Mouse (Mus musculus) heart, embryonic 15.5 days (tissue): ENCODE data around the gene Taf5l. TPM values are rescaled to one million over a fixed set of nuclear protein-coding genes. Genes with fewer than 3 reads are reported as not detected.
"Not testable (repeated sequence)": the region's sequence is repeated elsewhere in the genome, so short reads cannot be mapped to it uniquely, and the experiment has no call there.

Experiments
- ATAC-seq: fragments of 200-750 bp; cut with Nextera tagmentation; replicated peaks from 2 replicates; pipeline ENCODE4 v1.8.0; 2017; ENCODE audit warnings: low read depth, moderate TSS enrichment; ENCODE audit not compliant: insufficient number of reproducible peaks, insufficient read depth, low FRiP score
- H3K27ac ChIP-seq: fragments of 300-500 bp; sonication (generic); 2 replicates; pipeline ENCODE4 v1.5.1; 2015; ENCODE audit warnings: mild to moderate bottlenecking, inconsistent platforms
- H3K27me3 ChIP-seq: fragments of 300-500 bp; sonication (generic); 2 replicates; pipeline ENCODE4 v1.6.1; 2015; ENCODE audit warnings: inconsistent platforms
- H3K36me3 ChIP-seq: fragments of 300-500 bp; sonication (generic); 2 replicates; pipeline ENCODE4 v1.6.1; 2015; ENCODE audit warnings: mild to moderate bottlenecking, inconsistent platforms
- H3K4me1 ChIP-seq: fragments of 300-500 bp; sonication (generic); replicated peaks from 2 replicates; pipeline ENCODE4 v1.6.1; 2015; ENCODE audit warnings: inconsistent platforms
- H3K4me2 ChIP-seq: fragments of 300-500 bp; sonication (generic); 2 replicates; pipeline ENCODE4 v1.6.1; 2015; ENCODE audit warnings: inconsistent platforms, mild to moderate bottlenecking, moderate library complexity
- H3K4me3 ChIP-seq: fragments of 300-500 bp; sonication (generic); 2 replicates; pipeline ENCODE4 v1.5.1; 2015; ENCODE audit warnings: mild to moderate bottlenecking, inconsistent platforms
- H3K9ac ChIP-seq: fragments of 300-500 bp; sonication (generic); 2 replicates; pipeline ENCODE4 v1.6.1; 2015; ENCODE audit warnings: mild to moderate bottlenecking, inconsistent platforms
- H3K9me3 ChIP-seq: fragments of 300-500 bp; sonication (generic); replicated peaks from 2 replicates; pipeline ENCODE4 v1.6.1; 2016; ENCODE audit warnings: inconsistent platforms
- WGBS: fragments of 180-500 bp; shearing (Covaris S2); methylation state at CpG from one replicate; pipeline ENCODE4 v1.1.7; 2015; ENCODE audit warnings: mixed read lengths; 5-methylcytosine and 5-hydroxymethylcytosine counted together
- polyA plus RNA-seq: library from polyadenylated mRNA; unstranded; fragments of >200 nt; fragmentation: Nextera tagmentation; extraction: Ambion mirVana; gene quantifications from 2 replicates; pipeline ENCODE4 v1.2.1, GENCODE M21; 2015

Gene Taf5l
- polyA plus RNA-seq, 1 experiment from 2014 or later: 20.3 TPM

GRCm38 (mm10) chr8:124044421-124044820 lies 23.2 kb upstream of the Taf5l start:
- Histone ChIP-seq H3K4me3 (no peak overlapping the region), H3K9ac (no peak overlapping the region), H3K27ac (no peak overlapping the region), H3K4me1 (no peaks in the 10 kb centered on the region), H3K9me3 (no peaks in the 10 kb centered on the region), H3K27me3 (no peaks in the 10 kb centered on the region), H3K4me2 (no peak overlapping the region), H3K36me3 (peaks cover 47% of the 10 kb centered on the region)
- 88% methylated on average over 5 of the region's 5 CpGs for WGBS
- no peak for ATAC-seq

- Histone ChIP-seq H3K4me1 (no peaks in the 10 kb centered on the region), H3K9me3 (no peaks in the 10 kb centered on the region), H3K36me3 (peaks cover 63% of the 10 kb centered on the region), H3K9ac (no peak overlapping the region), H3K4me3 (no peak overlapping the region), H3K4me2 (no peak overlapping the region), H3K27ac (no peak overlapping the region), H3K27me3 (no peaks in the 10 kb centered on the region)
- no peak for ATAC-seq
- 97% methylated on average over 1 of the region's 1 CpGs for WGBS
Measured at GRCm38 (mm10) chr8:124042201-124042600, 21.0 kb upstream of the Taf5l start.

GRCm38 (mm10) chr8:124039351-124039750 lies 18.2 kb upstream of the Taf5l start:
- ATAC-seq: no peak
- peaks cover 68% of the 10 kb centered on the region for H3K36me3 ChIP-seq

GRCm38 (mm10) chr8:124038121-124038520 lies 16.9 kb upstream of the Taf5l start:
- Histone ChIP-seq H3K36me3 (peaks cover 68% of the 10 kb centered on the region), H3K27me3 (no peaks in the 10 kb centered on the region), H3K4me1 (no peaks in the 10 kb centered on the region), H3K27ac (no peak overlapping the region), H3K4me2 (no peak overlapping the region), H3K9ac (no peak overlapping the region), H3K4me3 (no peak overlapping the region), H3K9me3 (no peaks in the 10 kb centered on the region)
- ATAC-seq: no peak
- WGBS: 88% methylated on average over 7 of the region's 7 CpGs

More at GRCm38 (mm10) chr8:124039351-124039750, 18.2 kb upstream of the Taf5l start:
- no peaks in the 10 kb centered on the region for H3K9me3 ChIP-seq
- no peak overlapping the region for H3K4me3 ChIP-seq
- no peak overlapping the region for H3K27ac ChIP-seq
- H3K4me2 ChIP-seq: no peak overlapping the region
- H3K9ac ChIP-seq: no peak overlapping the region
- H3K27me3 ChIP-seq: no peaks in the 10 kb centered on the region
- 81% methylated on average over 4 of the region's 4 CpGs for whole genome bisulfite sequencing
- no peaks in the 10 kb centered on the region for H3K4me1 ChIP-seq

- Histone ChIP-seq H3K27me3 (no peaks in the 10 kb centered on the region), H3K27ac (no peak overlapping the region), H3K4me2 (no peak overlapping the region), H3K9me3 (no peaks in the 10 kb centered on the region), H3K4me1 (no peaks in the 10 kb centered on the region), H3K4me3 (no peak overlapping the region), H3K9ac (no peak overlapping the region), H3K36me3 (peaks cover 71% of the 10 kb centered on the region)
- ATAC-seq: no peak
- 60% methylated on average over 5 of the region's 5 CpGs for WGBS
Measured at GRCm38 (mm10) chr8:124033400-124033799, 12.2 kb upstream of the Taf5l start.

- Histone ChIP-seq H3K36me3 (peaks cover 56% of the 10 kb centered on the region), H3K9me3 (no peaks in the 10 kb centered on the region), H3K4me2 (no peak overlapping the region), H3K9ac (no peak overlapping the region), H3K27ac (no peak overlapping the region), H3K4me1 (peaks cover 3% of the 10 kb centered on the region; the same call in 1 of the 2 replicates), H3K4me3 (no peak overlapping the region), H3K27me3 (no peaks in the 10 kb centered on the region)
- 82% methylated on average over 6 of the region's 6 CpGs for WGBS
- no peak for ATAC-seq
Measured at GRCm38 (mm10) chr8:124027831-124028230, 6.6 kb upstream of the Taf5l start.

GRCm38 (mm10) chr8:124026265-124026664 lies 5.1 kb upstream of the Taf5l start:
- not testable (repeated sequence) for H3K27me3 ChIP-seq, H3K9ac ChIP-seq, H3K27ac ChIP-seq, H3K4me1 ChIP-seq, ATAC-seq, H3K4me3 ChIP-seq, H3K4me2 ChIP-seq, H3K9me3 ChIP-seq
- 74% methylated on average over 2 of the region's 2 CpGs for WGBS
- peaks cover 50% of the 10 kb centered on the region for H3K36me3 ChIP-seq

- peak; percentile 84 for ATAC-seq
- peak overlapping the region; percentile 69 for H3K9ac ChIP-seq
- H3K4me2 ChIP-seq: peak overlapping the region; percentile 80
- WGBS: 1% methylated on average over 54 of the region's 87 CpGs
- peaks cover 3% of the 10 kb centered on the region for H3K36me3 ChIP-seq
- H3K4me3 ChIP-seq: peak overlapping the region; percentile 65
- peak overlapping the region; percentile 88 for H3K27ac ChIP-seq
- peaks cover 29% of the 10 kb centered on the region for H3K4me1 ChIP-seq
- H3K9me3 ChIP-seq: no peaks in the 10 kb centered on the region
- H3K27me3 ChIP-seq: no peaks in the 10 kb centered on the region
Measured at GRCm38 (mm10) chr8:124020439-124021236, 559 bp downstream of the Taf5l start.

GRCm38 (mm10) chr8:124019782-124020181 lies 1.4 kb downstream of the Taf5l start:
- peak overlapping the region; percentile 69; the same call in 1 of the 2 replicates for H3K9ac ChIP-seq
- peaks cover 29% of the 10 kb centered on the region for H3K4me1 ChIP-seq
- H3K27ac ChIP-seq: no peak overlapping the region
- 20% methylated on average over 13 of the region's 13 CpGs for WGBS
- ATAC-seq: no peak
- H3K36me3 ChIP-seq: no peaks in the 10 kb centered on the region
- H3K4me3 ChIP-seq: peak overlapping the region; percentile 65
- no peaks in the 10 kb centered on the region for H3K27me3 ChIP-seq
- H3K9me3 ChIP-seq: no peaks in the 10 kb centered on the region
- H3K4me2 ChIP-seq: peak overlapping the region; percentile 80

GRCm38 (mm10) chr8:124014751-124015150 lies 6.4 kb downstream of the Taf5l start:
- Histone ChIP-seq H3K4me2 (no peak overlapping the region), H3K9ac (no peak overlapping the region), H3K4me1 (peaks cover 18% of the 10 kb centered on the region), H3K36me3 (no peaks in the 10 kb centered on the region; the same call in 1 of the 2 replicates), H3K27me3 (no peaks in the 10 kb centered on the region), H3K27ac (no peak overlapping the region), H3K4me3 (no peak overlapping the region), H3K9me3 (no peaks in the 10 kb centered on the region)
- no peak for ATAC-seq
- WGBS: 79% methylated on average over 3 of the region's 3 CpGs

GRCm38 (mm10) chr8:124014299-124014698 lies 6.9 kb downstream of the Taf5l start:
- not testable (repeated sequence) for H3K9me3 ChIP-seq, H3K9ac ChIP-seq, H3K4me2 ChIP-seq, H3K27ac ChIP-seq, H3K36me3 ChIP-seq, H3K4me3 ChIP-seq, H3K27me3 ChIP-seq, ATAC-seq
- H3K4me1 ChIP-seq: peaks cover 14% of the 10 kb centered on the region
- 88% methylated on average over 7 of the region's 7 CpGs for WGBS
